In genomic region chr1:71289511-71289910, GRCm38 (mm10) we compare ENCODE assay signal across 8 mouse cellular contexts.
DNase-seq lines count a peak whose midpoint lies in the region; ATAC-seq and TF ChIP-seq lines count a peak whose summit lies in the region.

No protein-coding gene starts in this region.

- TF ChIP-seq CTCF in hindbrain, postnatal 0 days (IDR thresholded peaks at IDR 0.05; ENCODE audit: low read depth): peak; percentile 79

- no peak for ATAC-seq in liver, embryonic 11.5 days (replicated peaks; ENCODE audit: low FRiP score)
- ATAC-seq in hindbrain, postnatal 0 days: no peak

- intact Hi-C loops in left cerebral cortex, postnatal 36 days (cut with DNase I): loop anchor here (1.0 to 5.0 kb wide), 2 partner anchors 218 to 834 kb away; no protein-coding TSS in a partner anchor

- no peaks in the 10 kb centered on the region for H3K36me3 ChIP-seq in liver, embryonic 11.5 days (ENCODE audit: control insufficient read depth, insufficient read depth, low read length)
- H3K36me3 ChIP-seq in hindbrain, postnatal 0 days (ENCODE audit: insufficient read depth, low read length): no peaks in the 10 kb centered on the region

- H3K27ac ChIP-seq in liver, embryonic 11.5 days (ENCODE audit: low read depth, low read length): no peak overlapping the region
- H3K27ac ChIP-seq in hindbrain, postnatal 0 days: no peak overlapping the region

- no peak overlapping the region for H3K9ac ChIP-seq in liver, embryonic 11.5 days (ENCODE audit: low read depth, low read length)
- no peak overlapping the region for H3K9ac ChIP-seq in hindbrain, postnatal 0 days (replicated peaks; ENCODE audit: low read length)

- 18% methylated on average over 5 of the region's 5 CpGs for WGBS in liver, embryonic 11.5 days
- WGBS in hindbrain, postnatal 0 days: 33% methylated on average over 5 of the region's 5 CpGs

- H3K4me3 ChIP-seq in liver, embryonic 11.5 days (ENCODE audit: low read depth, low read length): no peak overlapping the region
- H3K4me3 ChIP-seq in hindbrain, postnatal 0 days (ENCODE audit: low read length): no peak overlapping the region

- H3K4me1 ChIP-seq in liver, embryonic 11.5 days (replicated peaks; ENCODE audit: control insufficient read depth, insufficient read depth, low read length): no peaks in the 10 kb centered on the region
- H3K4me1 ChIP-seq in hindbrain, postnatal 0 days (ENCODE audit: insufficient read depth, low read length): no peaks in the 10 kb centered on the region

- DNase-seq in liver: peak; percentile 55
- no peak for DNase-seq in liver, embryonic 11.5 days (ENCODE audit: low spot score)
- DNase-seq in adrenal gland, adult (ENCODE audit: inconsistent age in 2 of 2, low spot score in 1 of 2): peak; percentile 56 to 86
- DNase-seq in embryo, embryonic 10 days (ENCODE audit: low spot score): peak; percentile 82
- DNase-seq in hindbrain, postnatal 0 days (ENCODE audit: low spot score): peak; percentile 62
- peak; percentile 51 to 62 for DNase-seq in left cerebral cortex, postnatal 36 days (ENCODE audit: low spot score in 2 of 2)
- peak; percentile 22 for DNase-seq in retina, adult 2 months (ENCODE audit: low read depth, low spot score)
- DNase-seq in urinary bladder, postnatal 25 days (ENCODE audit: low spot score): peak; percentile 70

- no peak overlapping the region for H3K4me2 ChIP-seq in liver, embryonic 11.5 days
- no peak overlapping the region for H3K4me2 ChIP-seq in hindbrain, postnatal 0 days (ENCODE audit: low read depth, low read length)

- no peaks in the 10 kb centered on the region for H3K27me3 ChIP-seq in liver, embryonic 11.5 days (replicated peaks; ENCODE audit: control insufficient read depth, insufficient read depth, low read length)
- no peaks in the 10 kb centered on the region for H3K27me3 ChIP-seq in hindbrain, postnatal 0 days (ENCODE audit: insufficient read depth, low read length)

- H3K9me3 ChIP-seq in liver, embryonic 11.5 days (ENCODE audit: control insufficient read depth, low read length): no peaks in the 10 kb centered on the region
- H3K9me3 ChIP-seq in hindbrain, postnatal 0 days (ENCODE audit: low read length): no peaks in the 10 kb centered on the region
